Mouse (Mus musculus) liver, embryonic 15.5 days (tissue): Measurements from ENCODE around the gene Ascc1. TPM values are rescaled to one million over a fixed set of nuclear protein-coding genes. Genes with fewer than 3 reads are reported as not detected.
"Not testable (repeated sequence)": the region's sequence is repeated elsewhere in the genome, so short reads cannot be mapped to it uniquely, and the experiment has no call there.

Experiments used
- ATAC-seq: fragments of 200-750 bp; cut with Nextera tagmentation; 2 replicates; pipeline ENCODE4 v1.8.0; 2017; ENCODE audit warnings: moderate number of reproducible peaks, mild to moderate bottlenecking, moderate library complexity; ENCODE audit not compliant: insufficient read depth
- H3K27ac ChIP-seq: fragments of 300-500 bp; sonication (generic); replicated peaks from 2 replicates; pipeline ENCODE4 v1.5.1; 2015; ENCODE audit warnings: mild to moderate bottlenecking, inconsistent platforms
- H3K27me3 ChIP-seq: fragments of 300-500 bp; sonication (generic); 2 replicates; pipeline ENCODE4 v1.6.1; 2015; ENCODE audit warnings: mild to moderate bottlenecking, inconsistent platforms
- H3K36me3 ChIP-seq: fragments of 300-500 bp; sonication (generic); replicated peaks from 2 replicates; pipeline ENCODE4 v1.6.1; 2015; ENCODE audit warnings: moderate library complexity, mild to moderate bottlenecking, inconsistent platforms
- H3K4me1 ChIP-seq: fragments of 300-500 bp; sonication (generic); replicated peaks from 2 replicates; pipeline ENCODE4 v1.6.1; 2015; ENCODE audit warnings: inconsistent platforms
- H3K4me2 ChIP-seq: fragments of 300-500 bp; sonication (generic); 2 replicates; pipeline ENCODE4 v1.6.1; 2015; ENCODE audit warnings: moderate library complexity, mild to moderate bottlenecking, inconsistent platforms
- H3K4me3 ChIP-seq: fragments of 300-500 bp; sonication (generic); replicated peaks from 2 replicates; pipeline ENCODE4 v1.5.1; 2015; ENCODE audit warnings: mild to moderate bottlenecking, inconsistent platforms
- H3K9ac ChIP-seq: fragments of 300-500 bp; sonication (generic); 2 replicates; pipeline ENCODE4 v1.6.1; 2015; ENCODE audit warnings: moderate library complexity, mild to moderate bottlenecking, inconsistent platforms
- H3K9me3 ChIP-seq: fragments of 300-500 bp; sonication (generic); replicated peaks from 2 replicates; pipeline ENCODE4 v1.6.1; 2016; ENCODE audit warnings: inconsistent platforms
- WGBS: fragments of 180-500 bp; shearing (Covaris S2); methylation state at CpG from one replicate; pipeline ENCODE4 v1.1.7; 2015; ENCODE audit warnings: mixed read lengths; ENCODE audit not compliant: insufficient replicate concordance; 5-methylcytosine and 5-hydroxymethylcytosine counted together
- polyA plus RNA-seq: library from polyadenylated mRNA; unstranded; fragments of >200 nt; fragmentation: Nextera tagmentation; extraction: Ambion mirVana; gene quantifications from 2 replicates; pipeline ENCODE4 v1.2.1, GENCODE M21; 2015

The Ascc1 gene
- polyA plus RNA-seq, 1 experiment from 2014 or later, result 16.5 TPM

DNA sequence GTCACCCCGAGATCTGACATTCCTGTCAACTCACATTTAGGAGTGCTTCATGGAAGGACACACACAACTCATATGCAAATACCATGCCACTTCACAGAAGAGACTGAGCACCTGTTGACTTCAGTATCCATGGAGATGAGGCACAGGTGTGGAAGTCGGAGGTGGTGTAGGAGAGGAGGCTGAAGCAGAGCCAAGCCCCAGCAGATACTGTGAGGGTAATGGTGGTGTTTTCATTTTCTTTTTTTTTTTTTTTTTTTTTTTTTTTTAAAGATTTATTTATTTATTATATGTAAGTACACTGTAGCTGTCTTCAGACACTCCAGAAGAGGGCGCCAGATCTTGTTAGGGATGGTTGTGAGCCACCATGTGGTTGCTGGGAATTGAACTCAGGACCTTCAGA lies 8.8 kb upstream of the Ascc1 start:
- not testable (repeated sequence) for H3K9ac ChIP-seq, H3K27me3 ChIP-seq, H3K9me3 ChIP-seq, H3K27ac ChIP-seq, H3K4me2 ChIP-seq, ATAC-seq, H3K4me3 ChIP-seq
- WGBS, result 84% methylated on average over 2 of the region's 3 CpGs
- H3K4me1 ChIP-seq, result peaks cover 14% of the 10 kb centered on the region; the same call in 1 of the 2 replicates
- peaks cover 58% of the 10 kb centered on the region for H3K36me3 ChIP-seq

DNA sequence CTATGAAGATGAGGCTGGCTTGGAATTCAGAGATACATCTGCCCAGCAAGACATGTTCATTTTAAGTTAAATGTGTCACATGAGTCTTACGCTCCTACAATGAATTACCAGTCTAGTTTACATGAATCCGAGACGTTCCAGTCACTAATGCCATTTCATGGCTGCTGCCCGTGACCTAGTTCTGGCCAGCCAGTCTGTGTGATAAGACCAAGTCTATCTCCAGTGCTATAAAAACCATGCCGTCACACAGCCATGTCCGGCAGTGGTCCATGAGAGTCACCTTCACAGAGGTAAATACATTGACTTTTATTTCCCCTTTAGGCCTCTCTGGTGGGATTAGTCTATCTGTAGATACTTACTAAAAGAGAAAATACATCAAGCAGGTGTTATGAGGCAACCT lies 6.7 kb upstream of the Ascc1 start:
- 92% methylated on average over 6 of the region's 6 CpGs for WGBS
- H3K27me3 ChIP-seq, result no peaks in the 10 kb centered on the region
- no peak overlapping the region for H3K4me3 ChIP-seq
- peaks cover 30% of the 10 kb centered on the region for H3K4me1 ChIP-seq
- no peak overlapping the region for H3K4me2 ChIP-seq
- no peaks in the 10 kb centered on the region for H3K9me3 ChIP-seq
- peaks cover 44% of the 10 kb centered on the region for H3K36me3 ChIP-seq
- no peak for ATAC-seq
- no peak overlapping the region for H3K9ac ChIP-seq
- no peak overlapping the region for H3K27ac ChIP-seq

DNA sequence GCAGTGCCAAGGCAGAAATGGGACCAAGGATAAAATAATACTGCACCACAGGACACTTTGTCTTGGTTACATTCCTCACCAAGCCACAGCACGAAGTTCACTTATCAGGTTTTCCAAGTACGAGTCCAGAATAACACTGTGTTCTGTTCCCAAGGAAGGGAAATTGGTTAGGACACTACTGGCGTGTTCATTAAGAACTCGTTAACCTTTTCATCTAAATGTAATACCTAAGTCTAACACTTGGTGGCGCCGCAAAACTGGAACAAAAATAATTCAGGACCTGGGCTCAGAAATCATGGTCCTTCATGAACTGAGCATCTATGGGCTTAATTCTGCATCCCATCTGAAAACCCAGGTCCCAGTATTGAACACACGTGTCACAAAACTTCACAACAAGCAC lies 5.0 kb upstream of the Ascc1 start:
- H3K9me3 ChIP-seq, result no peaks in the 10 kb centered on the region
- H3K4me3 ChIP-seq, result no peak overlapping the region
- H3K4me2 ChIP-seq, result no peak overlapping the region
- peaks cover 44% of the 10 kb centered on the region for H3K4me1 ChIP-seq
- ATAC-seq, result no peak
- no peak overlapping the region for H3K9ac ChIP-seq
- no peak overlapping the region for H3K27ac ChIP-seq
- H3K27me3 ChIP-seq, result no peaks in the 10 kb centered on the region
- peaks cover 45% of the 10 kb centered on the region for H3K36me3 ChIP-seq
- WGBS, result 8% methylated on average over 7 of the region's 7 CpGs

DNA sequence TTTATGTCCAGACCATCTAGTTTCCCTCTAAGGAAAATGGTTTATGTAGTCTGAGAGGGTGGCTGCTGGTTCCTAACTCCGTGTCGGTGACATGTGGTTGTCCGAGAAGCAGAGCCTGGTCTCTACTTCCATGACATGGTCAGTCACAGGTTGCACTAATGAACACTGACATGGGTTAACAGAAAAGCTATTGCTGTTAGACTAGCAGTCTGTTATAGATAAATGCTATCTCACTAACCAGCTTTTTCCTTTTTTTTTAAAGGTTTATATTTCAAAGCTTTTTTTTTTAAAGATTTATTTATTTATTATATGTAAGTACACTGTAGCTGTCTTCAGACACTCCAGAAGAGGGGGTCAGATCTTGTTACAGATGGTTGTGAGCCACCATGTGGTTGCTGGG lies 3.5 kb upstream of the Ascc1 start:
- H3K27ac ChIP-seq, result no peak overlapping the region
- no peak for ATAC-seq
- no peak overlapping the region for H3K4me2 ChIP-seq
- no peak overlapping the region for H3K9ac ChIP-seq
- no peaks in the 10 kb centered on the region for H3K9me3 ChIP-seq
- 51% methylated on average over 3 of the region's 3 CpGs for WGBS
- peaks cover 35% of the 10 kb centered on the region for H3K36me3 ChIP-seq
- no peaks in the 10 kb centered on the region for H3K27me3 ChIP-seq
- H3K4me1 ChIP-seq, result peaks cover 53% of the 10 kb centered on the region
- H3K4me3 ChIP-seq, result no peak overlapping the region

DNA sequence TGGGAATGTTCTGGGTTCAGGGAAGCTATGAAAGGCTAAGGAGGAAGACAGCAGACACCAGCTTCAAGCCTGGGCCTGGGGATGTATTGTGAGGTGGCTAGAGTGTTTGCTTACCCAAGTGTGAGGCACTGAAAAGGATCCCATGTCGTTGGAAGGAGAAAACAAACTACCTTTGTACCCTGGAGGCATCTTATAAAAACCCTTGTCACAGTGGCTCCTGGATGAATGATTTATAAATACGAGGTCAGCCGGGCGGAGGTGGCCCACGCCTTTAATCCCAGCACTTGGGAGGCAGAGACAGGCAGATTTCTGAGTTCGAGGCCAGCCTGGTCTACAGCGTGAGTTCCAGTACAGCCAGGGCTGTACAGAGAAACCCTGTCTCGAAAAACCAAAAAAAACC lies 942 bp upstream of the Ascc1 start:
- peak overlapping the region; percentile 78 for H3K4me3 ChIP-seq
- not testable (repeated sequence) for H3K9me3 ChIP-seq, ATAC-seq, H3K27me3 ChIP-seq
- WGBS, result 67% methylated on average over 8 of the region's 8 CpGs
- peak overlapping the region; percentile 100 for H3K27ac ChIP-seq
- H3K4me1 ChIP-seq, result peaks cover 53% of the 10 kb centered on the region
- peak overlapping the region; percentile 87 for H3K4me2 ChIP-seq
- H3K9ac ChIP-seq, result peak overlapping the region; percentile 77
- H3K36me3 ChIP-seq, result peaks cover 13% of the 10 kb centered on the region

DNA sequence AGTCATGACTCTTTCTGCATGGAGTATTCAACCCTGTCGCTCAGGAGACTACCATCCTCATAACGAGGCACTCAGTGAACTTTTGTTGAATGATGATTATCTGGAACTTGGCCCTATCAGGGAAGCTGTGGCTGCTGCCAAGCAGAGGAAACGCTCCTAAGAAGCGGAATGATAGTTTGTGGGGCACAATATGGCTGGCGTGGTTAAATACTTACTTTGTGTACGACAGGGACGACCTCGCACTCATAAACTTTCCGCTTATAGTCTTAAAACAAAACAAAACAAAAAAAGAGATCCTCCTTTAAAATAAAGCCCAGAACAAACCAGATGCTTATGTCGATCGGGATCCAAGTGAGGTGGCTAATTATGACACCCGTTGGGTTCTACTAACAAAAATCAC lies 402 bp upstream of the Ascc1 start:
- H3K4me1 ChIP-seq, result peaks cover 53% of the 10 kb centered on the region
- peak; percentile 13; the same call in 1 of the 2 replicates for ATAC-seq
- H3K27me3 ChIP-seq, result no peaks in the 10 kb centered on the region
- H3K4me2 ChIP-seq, result peak overlapping the region; percentile 87
- WGBS, result 1% methylated on average over 12 of the region's 12 CpGs
- H3K9me3 ChIP-seq, result no peaks in the 10 kb centered on the region
- peak overlapping the region; percentile 100 for H3K27ac ChIP-seq
- H3K4me3 ChIP-seq, result peak overlapping the region; percentile 78
- H3K36me3 ChIP-seq, result peaks cover 13% of the 10 kb centered on the region; the same call in 1 of the 2 replicates
- H3K9ac ChIP-seq, result peak overlapping the region; percentile 77

DNA sequence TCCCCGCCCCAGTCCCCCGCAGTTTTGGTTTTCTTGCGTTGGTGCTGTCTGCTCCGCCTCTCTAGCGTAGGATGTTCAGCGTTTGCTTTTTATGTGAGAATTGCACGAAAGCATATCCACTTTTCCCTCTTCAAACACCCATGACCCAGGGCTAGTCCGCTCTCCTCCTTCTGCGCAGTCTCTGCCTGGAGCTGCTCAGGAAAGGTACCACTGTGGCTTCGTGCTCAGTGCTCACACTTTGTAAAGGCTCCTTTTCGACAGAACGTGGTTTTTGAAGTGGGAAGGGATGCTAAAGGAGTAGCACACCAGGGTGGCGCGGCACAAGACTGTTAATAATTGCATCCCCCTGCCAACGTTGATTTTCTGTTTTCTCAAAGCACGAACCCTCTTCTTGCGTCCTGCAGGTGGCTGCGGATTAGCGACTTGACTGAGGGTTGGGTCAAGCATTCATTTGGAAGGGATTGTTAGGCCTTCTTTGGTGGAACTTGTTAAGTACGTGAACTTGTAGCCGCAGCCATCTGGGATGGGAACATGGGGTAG lies 678 bp downstream of the Ascc1 start:
- H3K9ac ChIP-seq, result peak overlapping the region; percentile 77
- H3K4me3 ChIP-seq, result peak overlapping the region; percentile 78
- peak overlapping the region; percentile 87 for H3K4me2 ChIP-seq
- H3K27me3 ChIP-seq, result no peaks in the 10 kb centered on the region
- ATAC-seq, result no peak; the same call in 1 of the 2 replicates
- H3K27ac ChIP-seq, result peak overlapping the region; percentile 100
- H3K4me1 ChIP-seq, result peaks cover 47% of the 10 kb centered on the region
- WGBS, result 1% methylated on average over 21 of the region's 21 CpGs
- peaks cover 23% of the 10 kb centered on the region; the same call in 1 of the 2 replicates for H3K36me3 ChIP-seq
- H3K9me3 ChIP-seq, result no peaks in the 10 kb centered on the region

DNA sequence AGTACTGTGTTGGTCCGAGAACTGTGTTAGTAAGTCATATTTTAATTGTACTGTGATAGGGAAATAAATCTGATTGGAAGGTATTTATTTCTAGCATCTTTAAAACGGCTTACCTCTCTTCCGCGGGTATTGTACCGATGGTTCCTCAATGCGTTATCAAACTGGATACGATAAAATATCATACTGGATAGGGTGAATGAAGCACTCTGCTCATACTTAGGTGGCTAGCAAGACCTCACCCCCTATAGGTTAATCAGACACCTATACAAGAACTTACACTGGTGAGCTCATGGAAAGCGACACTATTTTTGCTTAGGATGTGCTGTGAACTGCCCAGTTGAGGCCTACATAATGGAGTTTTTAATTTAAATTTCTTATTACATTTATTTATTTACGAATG lies 1.2 kb downstream of the Ascc1 start:
- H3K4me1 ChIP-seq, result peaks cover 41% of the 10 kb centered on the region
- no peak for ATAC-seq
- H3K4me2 ChIP-seq, result peak overlapping the region; percentile 87
- H3K9ac ChIP-seq, result peak overlapping the region; percentile 77
- H3K36me3 ChIP-seq, result peaks cover 25% of the 10 kb centered on the region; the same call in 1 of the 2 replicates
- WGBS, result 64% methylated on average over 9 of the region's 9 CpGs
- no peaks in the 10 kb centered on the region for H3K27me3 ChIP-seq
- no peaks in the 10 kb centered on the region for H3K9me3 ChIP-seq
- peak overlapping the region; percentile 78 for H3K4me3 ChIP-seq
- peak overlapping the region; percentile 100 for H3K27ac ChIP-seq

DNA sequence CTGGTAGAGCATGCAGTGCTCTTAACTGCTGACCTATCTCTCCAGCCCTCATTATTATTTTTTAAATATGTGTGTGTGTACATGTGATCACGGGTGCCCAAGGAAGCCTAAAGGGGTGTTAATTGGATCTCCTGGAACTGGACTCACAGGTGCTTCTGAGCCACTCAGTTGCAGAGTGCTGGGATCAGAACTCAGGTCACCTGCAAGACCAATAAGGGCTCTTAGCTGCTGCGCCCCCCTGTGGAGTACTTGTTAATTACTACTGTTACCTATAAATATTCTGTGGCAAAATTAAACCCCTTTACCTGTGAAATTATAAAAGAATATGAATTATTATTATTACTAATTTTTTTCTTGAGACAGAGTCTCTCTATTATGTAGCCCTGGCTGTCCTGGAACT lies 2.7 kb downstream of the Ascc1 start:
- no peaks in the 10 kb centered on the region for H3K9me3 ChIP-seq
- no peak overlapping the region for H3K9ac ChIP-seq
- 51% methylated on average over 2 of the region's 2 CpGs for WGBS
- H3K4me2 ChIP-seq, result no peak overlapping the region
- H3K27me3 ChIP-seq, result no peaks in the 10 kb centered on the region
- peaks cover 30% of the 10 kb centered on the region for H3K4me1 ChIP-seq
- no peak for ATAC-seq
- no peak overlapping the region for H3K27ac ChIP-seq
- H3K4me3 ChIP-seq, result no peak overlapping the region
- H3K36me3 ChIP-seq, result peaks cover 19% of the 10 kb centered on the region; the same call in 1 of the 2 replicates

DNA sequence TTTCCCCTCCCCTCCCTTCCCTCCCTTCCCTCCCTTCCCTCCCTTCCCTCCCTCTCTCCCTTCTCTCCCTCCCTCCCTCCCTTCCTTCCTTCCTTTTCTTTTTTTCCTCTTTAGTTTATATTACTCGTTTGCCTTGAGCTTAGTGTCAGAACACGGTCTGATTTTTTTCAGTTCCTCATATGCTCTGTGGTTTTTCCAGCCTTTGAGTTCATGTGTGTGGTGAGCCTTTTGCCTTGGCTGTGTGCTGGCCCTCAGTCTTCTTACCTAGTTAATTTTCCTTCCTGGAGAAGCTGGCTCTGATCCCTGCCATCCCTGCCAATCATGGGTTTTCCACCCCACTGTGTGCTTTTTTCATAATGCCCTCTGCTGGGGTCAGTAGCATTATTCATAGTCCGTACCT lies 6.5 kb downstream of the Ascc1 start:
- no peak for ATAC-seq
- no peak overlapping the region for H3K27ac ChIP-seq
- peaks cover 3% of the 10 kb centered on the region; the same call in 1 of the 2 replicates for H3K4me1 ChIP-seq
- H3K9me3 ChIP-seq, result no peaks in the 10 kb centered on the region
- no peaks in the 10 kb centered on the region for H3K27me3 ChIP-seq
- H3K9ac ChIP-seq, result no peak overlapping the region
- H3K4me3 ChIP-seq, result no peak overlapping the region
- no peak overlapping the region for H3K4me2 ChIP-seq
- H3K36me3 ChIP-seq, result peaks cover 22% of the 10 kb centered on the region; the same call in 1 of the 2 replicates
- WGBS, result 40% methylated on average over 3 of the region's 3 CpGs

DNA sequence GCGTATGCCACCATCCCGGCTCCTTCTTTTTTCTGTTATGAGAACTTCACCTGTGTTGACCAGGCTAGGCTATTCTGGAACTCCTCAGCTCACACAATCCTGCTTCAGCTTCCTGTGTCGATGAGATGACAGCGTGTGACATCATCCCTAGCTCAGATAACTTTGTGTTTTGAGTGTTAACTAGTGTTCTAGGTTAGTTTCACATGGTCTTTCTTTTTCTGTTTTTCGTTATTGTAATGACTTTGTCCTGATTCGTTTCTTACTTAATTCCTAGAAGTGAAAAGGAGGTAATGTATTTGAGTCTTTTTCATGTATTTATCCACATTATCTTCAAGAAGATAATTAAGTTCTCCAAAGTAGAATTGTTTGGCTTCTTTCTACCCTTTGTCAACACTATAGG lies 13.6 kb downstream of the Ascc1 start:
- Histone ChIP-seq H3K36me3 (peaks cover 26% of the 10 kb centered on the region), H3K4me1 (peaks cover 5% of the 10 kb centered on the region; the same call in 1 of the 2 replicates), H3K9me3 (no peaks in the 10 kb centered on the region), H3K27ac (no peak overlapping the region), H3K4me3 (no peak overlapping the region), H3K9ac (no peak overlapping the region), H3K27me3 (no peaks in the 10 kb centered on the region), H3K4me2 (no peak overlapping the region)
- WGBS, result 78% methylated on average over 6 of the region's 6 CpGs
- no peak for ATAC-seq

DNA sequence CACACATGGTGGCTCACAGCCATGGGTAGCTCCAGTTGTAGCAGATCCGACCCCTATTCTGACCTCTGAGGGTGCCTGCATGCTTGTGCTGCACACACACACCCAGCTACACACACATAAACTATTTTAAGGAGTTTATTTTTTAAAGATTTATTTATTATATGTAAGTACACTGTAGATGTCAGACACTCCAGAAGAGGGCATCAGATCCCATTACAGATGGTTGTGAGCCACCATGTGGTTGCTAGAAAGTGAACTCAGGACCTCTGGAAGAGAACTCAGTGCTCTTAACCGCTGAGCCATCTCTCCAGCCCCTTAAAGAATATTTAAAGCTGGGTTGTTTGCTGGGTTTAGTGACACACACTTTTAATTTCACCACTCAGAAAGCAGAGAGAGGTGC lies 16.7 kb downstream of the Ascc1 start:
- no peak overlapping the region for H3K9ac ChIP-seq
- no peaks in the 10 kb centered on the region for H3K27me3 ChIP-seq
- no peak overlapping the region for H3K4me2 ChIP-seq
- H3K4me1 ChIP-seq, result peaks cover 4% of the 10 kb centered on the region; the same call in 1 of the 2 replicates
- peaks cover 21% of the 10 kb centered on the region for H3K36me3 ChIP-seq
- no peak for ATAC-seq
- no peaks in the 10 kb centered on the region for H3K9me3 ChIP-seq
- no peak overlapping the region for H3K4me3 ChIP-seq
- no peak overlapping the region for H3K27ac ChIP-seq
- 63% methylated on average over 2 of the region's 2 CpGs for WGBS
